Mouse (Mus musculus) retina, adult 2 months (tissue): Measurements from ENCODE around the gene Gpr137.
"Not testable (repeated sequence)": the region's sequence is repeated elsewhere in the genome, so short reads cannot be mapped to it uniquely, and the experiment has no call there.

Experiments used
- DNase-seq: peaks from one replicate; pipeline ENCODE4 v3.0.0-alpha.2; 2012; ENCODE audit warnings: low read depth, low spot score

Gene Gpr137

GRCm38 (mm10) chr19:6921647-6922567 is 20.4 kb downstream of the Gpr137 start, which contains the start of gene Esrra:
Esrra (minus strand) TSS chr19:6921813.
- DNase-seq, result peak; percentile 96

- no peak for DNase-seq
Observed at GRCm38 (mm10) chr19:6920741-6921636, 21.3 kb downstream of the Gpr137 start.

- no peak for DNase-seq
Observed at GRCm38 (mm10) chr19:6919876-6920740, 22.2 kb downstream of the Gpr137 start.

- DNase-seq, result no peak
Observed at GRCm38 (mm10) chr19:6919431-6919830, 22.8 kb downstream of the Gpr137 start.

- no peak for DNase-seq
Observed at GRCm38 (mm10) chr19:6918321-6918720, 24.0 kb downstream of the Gpr137 start.

- no peak for DNase-seq
Observed at GRCm38 (mm10) chr19:6916496-6916895, 25.8 kb downstream of the Gpr137 start.

- DNase-seq, result no peak
Observed at GRCm38 (mm10) chr19:6915276-6915675, 27.0 kb downstream of the Gpr137 start.

- DNase-seq, result no peak
Observed at GRCm38 (mm10) chr19:6914540-6914939, 27.7 kb downstream of the Gpr137 start.

- no peak for DNase-seq
Observed at GRCm38 (mm10) chr19:6913991-6914390, 28.3 kb downstream of the Gpr137 start.

- DNase-seq, result no peak
Observed at GRCm38 (mm10) chr19:6913036-6913435, 29.2 kb downstream of the Gpr137 start.

- no peak for DNase-seq
Observed at GRCm38 (mm10) chr19:6912205-6912970, 29.9 kb downstream of the Gpr137 start.

GRCm38 (mm10) chr19:6911101-6912074 is 30.9 kb downstream of the Gpr137 start:
- DNase-seq, result no peak

GRCm38 (mm10) chr19:6910306-6910705 is 32.0 kb downstream of the Gpr137 start:
- DNase-seq, result not testable (repeated sequence)

GRCm38 (mm10) chr19:6909507-6910289 is 32.6 kb downstream of the Gpr137 start, which contains the start of the genes Trmt112 and Prdx5:
Trmt112 (plus strand) TSS chr19:6909698.
Prdx5 (minus strand) TSS chr19:6910106.
- peak; percentile 80 for DNase-seq

GRCm38 (mm10) chr19:6909021-6909420 is 33.3 kb downstream of the Gpr137 start:
- no peak for DNase-seq

- no peak for DNase-seq
Observed at GRCm38 (mm10) chr19:6907811-6908540, 34.3 kb downstream of the Gpr137 start.

- DNase-seq, result no peak
Observed at GRCm38 (mm10) chr19:6907094-6907493, 35.2 kb downstream of the Gpr137 start.

- no peak for DNase-seq
Observed at GRCm38 (mm10) chr19:6906199-6906598, 36.1 kb downstream of the Gpr137 start.
